Mouse (Mus musculus): ENCODE data around the gene Lrrc66. TPM values are rescaled to one million over a fixed set of nuclear protein-coding genes. Genes with fewer than 3 reads are reported as not detected.

Lrrc66 gene
- not detected for polyA plus RNA-seq (2014; fragmentation: Illumina TruSeq; extraction: RNeasy Lipid Tissue Mini Kit (QIAGEN cat#74804); ENCODE audit: low read depth, low replicate concordance)

GRCm38 (mm10) chr5:73632291-73632690, at the start of gene Lrrc66:
Lrrc66 (minus strand) TSS chr5:73632526.

GRCm38 (mm10) chr5:73651061-73651854, 18.9 kb upstream of the Lrrc66 start, which contains the start of gene Spata18:
Spata18 (plus strand) TSS chr5:73651379.

GRCm38 (mm10) chr5:73647261-73647900, 15.1 kb upstream of the Lrrc66 start, which contains the start of gene Sgcb:
Sgcb (minus strand) TSS chr5:73647790.

Other genes starting within 250 kb of the Lrrc66 start
- gene Cwh43, start 226.5 kb downstream of the Lrrc66 start, polyA plus RNA-seq (2014; fragmentation: Illumina TruSeq; extraction: RNeasy Lipid Tissue Mini Kit (QIAGEN cat#74804); ENCODE audit: low read depth, low replicate concordance), result not detected
- 9.9 TPM for gene Dcun1d4, start 151.5 kb downstream of the Lrrc66 start, polyA plus RNA-seq (2014; fragmentation: Illumina TruSeq; extraction: RNeasy Lipid Tissue Mini Kit (QIAGEN cat#74804); ENCODE audit: low read depth, low replicate concordance)
- 92.6 TPM for gene Sgcb, start 15.3 kb upstream of the Lrrc66 start, polyA plus RNA-seq (2014; fragmentation: Illumina TruSeq; extraction: RNeasy Lipid Tissue Mini Kit (QIAGEN cat#74804); ENCODE audit: low read depth, low replicate concordance)
- not detected for gene Spata18, start 18.9 kb upstream of the Lrrc66 start, polyA plus RNA-seq (2014; fragmentation: Illumina TruSeq; extraction: RNeasy Lipid Tissue Mini Kit (QIAGEN cat#74804); ENCODE audit: low read depth, low replicate concordance)

All from heart, adult 10 weeks (tissue).